25 mouse cellular contexts compared by ENCODE assay signal in the genomic region with DNA sequence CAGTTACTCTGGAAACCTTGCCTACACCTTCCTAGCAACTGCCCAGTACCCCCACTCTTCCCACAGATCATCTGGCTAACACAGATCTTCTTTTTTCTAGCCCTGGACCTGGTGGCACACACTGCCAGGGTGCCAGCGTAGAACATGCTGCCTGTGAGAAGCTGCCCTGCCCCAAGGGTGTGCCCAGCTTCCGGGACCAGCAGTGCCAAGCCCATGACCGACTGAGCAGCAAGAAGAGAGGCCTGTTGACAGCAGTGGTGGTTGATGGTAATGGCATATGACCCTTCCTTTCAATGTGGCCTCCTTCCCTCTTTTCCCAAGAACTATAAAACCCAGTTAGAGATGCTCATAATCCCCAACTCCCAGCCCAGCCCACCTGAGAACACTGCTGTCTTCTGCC.
DNase-seq lines count a peak whose midpoint lies in the region; ATAC-seq and TF ChIP-seq lines count a peak whose summit lies in the region.
"Had no signal": no experiment of that assay in that cellular context is flagged by ENCODE, and none has a peak within 500 bp of the region (broad histone marks: within the 10 kb centered on the region; RNA-seq: fewer than 3 reads in every experiment).

No protein-coding gene starts in this region.

- ATAC-seq in heart, postnatal 0 days (ENCODE audit: insufficient read depth, low read depth), result no peak
- ATAC-seq: CD4-positive, CD25-positive, alpha-beta regulatory T cell, adult 4 months; forebrain, embryonic 14.5 days; hindbrain, postnatal 0 days; intestine, embryonic 16.5 days had no signal

- peak overlapping the region; percentile 75 for H3K9ac ChIP-seq in heart, postnatal 0 days (replicated peaks; ENCODE audit: low read depth, low read length)
- H3K9ac ChIP-seq: embryonic facial prominence, embryonic 15.5 days; hindbrain, embryonic 12.5 days had no signal

- H3K4me2 ChIP-seq in heart, postnatal 0 days (ENCODE audit: low read depth, low read length), result peak overlapping the region; percentile 69
- H3K4me2 ChIP-seq: embryonic facial prominence, embryonic 15.5 days; hindbrain, embryonic 12.5 days had no signal

- H3K36me3 ChIP-seq in heart, embryonic 10.5 days, result no peaks in the 10 kb centered on the region
- 0 out of 2 replicates have a peak, but pooled peaks cover 4% of the 10 kb centered on the region for H3K36me3 ChIP-seq in heart, postnatal 0 days (replicated peaks; ENCODE audit: control insufficient read depth, insufficient read depth, low read length)
- H3K36me3 ChIP-seq: forebrain, embryonic 10.5 days; G1E; hindbrain, embryonic 12.5 days had no signal

- peaks cover 20% of the 10 kb centered on the region for H3K4me1 ChIP-seq in heart, embryonic 10.5 days
- peaks cover 21% of the 10 kb centered on the region for H3K4me1 ChIP-seq in heart, postnatal 0 days (ENCODE audit: control insufficient read depth, insufficient read depth)
- H3K4me1 ChIP-seq: embryonic facial prominence, embryonic 15.5 days; hindbrain, embryonic 12.5 days had no signal

- no peaks in the 10 kb centered on the region for H3K9me3 ChIP-seq in heart, embryonic 10.5 days
- no peaks in the 10 kb centered on the region for H3K9me3 ChIP-seq in heart, postnatal 0 days (replicated peaks; ENCODE audit: control insufficient read depth, low read length)
- H3K9me3 ChIP-seq: embryonic facial prominence, embryonic 15.5 days; forebrain, embryonic 10.5 days; hindbrain, embryonic 12.5 days had no signal

- 87% methylated on average over 3 of the region's 3 CpGs for WGBS in heart, embryonic 10.5 days
- 64% methylated on average over 3 of the region's 3 CpGs for WGBS in heart, postnatal 0 days
- 35% methylated on average over 3 of the region's 3 CpGs for WGBS in large intestine, adult 2 months

- no peak overlapping the region for H3K4me3 ChIP-seq in heart, embryonic 10.5 days
- peak overlapping the region; percentile 56 for H3K4me3 ChIP-seq in heart, postnatal 0 days (ENCODE audit: low read depth, low read length)
- H3K4me3 ChIP-seq: embryonic facial prominence, embryonic 15.5 days; erythroblast, embryonic 14.5 days; forebrain, embryonic 10.5 days; hindbrain, embryonic 12.5 days had no signal

- intact Hi-C loops in gastrocnemius, postnatal 36 days (cut with DNase I), result no loop called here
- intact Hi-C loops in heart, postnatal 14 days (cut with DNase I), result no loop called here

- no peak overlapping the region for H3K27ac ChIP-seq in heart, embryonic 10.5 days
- peak overlapping the region; percentile 98 for H3K27ac ChIP-seq in heart, postnatal 0 days (ENCODE audit: low read depth)
- H3K27ac ChIP-seq: embryonic facial prominence, embryonic 15.5 days; forebrain, embryonic 10.5 days; hindbrain, embryonic 12.5 days; hindbrain, postnatal 0 days had no signal

- H3K27me3 ChIP-seq in heart, embryonic 10.5 days (ENCODE audit: insufficient read depth, poor library complexity, severe bottlenecking), result no peaks in the 10 kb centered on the region
- H3K27me3 ChIP-seq in heart, postnatal 0 days (ENCODE audit: control insufficient read depth, insufficient read depth, low read length), result no peaks in the 10 kb centered on the region
- H3K27me3 ChIP-seq: embryonic facial prominence, embryonic 15.5 days; hindbrain, embryonic 12.5 days had no signal

- TF ChIP-seq EP300 in heart, postnatal 0 days (IDR thresholded peaks at IDR 0.05; ENCODE audit: low read depth), result no peak

- no peak for TF ChIP-seq CTCF in heart, postnatal 0 days (IDR thresholded peaks at IDR 0.05; ENCODE audit: low read depth)

- DNase-seq in gastrocnemius, adult 18-20 months (ENCODE audit: low spot score), result peak; percentile 19
- DNase-seq in gastrocnemius, postnatal 36 days, result no peak
- peak; percentile 46 for DNase-seq in heart, embryonic 10.5 days (ENCODE audit: low spot score)
- DNase-seq in heart, postnatal 14 days, result no peak
- DNase-seq in heart, postnatal 0 days (ENCODE audit: low spot score), result no peak
- DNase-seq in heart, adult 8-10 months (ENCODE audit: low spot score), result no peak
- DNase-seq in large intestine, adult 2 months (ENCODE audit: low read depth, low spot score), result peak; percentile 6
- no peak for DNase-seq in kidney, adult 9 months
- DNase-seq: adrenal gland, adult 8-10 months; adrenal gland, postnatal 36 days; B cell, adult 2 months; cerebellum, adult 2 months; cerebellum, postnatal 10 days; embryo, embryonic 11 days; gastrocnemius, postnatal 10 days; kidney, adult 2 months had no signal

Comparison
In these comparisons a context has a peak if more than half of its experiments do, and no peak if none do; other contexts are left out.
1. DNase-seq: peak in gastrocnemius, adult 18-20 months (single experiment), heart, embryonic 10.5 days (single experiment) and large intestine, adult 2 months (single experiment); none in gastrocnemius, postnatal 36 days (0 of 2), heart, postnatal 14 days (0 of 2), heart, postnatal 0 days (single experiment), heart, adult 8-10 months (single experiment) and kidney, adult 9 months (single experiment).